Mouse (Mus musculus) midbrain, embryonic 10.5 days (tissue): ENCODE results near the gene Crlf1. TPM values are rescaled to one million over a fixed set of nuclear protein-coding genes. Genes with fewer than 3 reads are reported as not detected.
A peak's percentile ranks its signal among the peaks of the same experiment; 100 is the strongest.

Source experiments
- DNase-seq: peaks from one replicate; pipeline ENCODE4 v3.0.0-alpha.2; 2017; ENCODE audit warnings: low spot score
- H3K27ac ChIP-seq: fragments of 300-500 bp; sonication (generic); replicated peaks from 2 replicates; pipeline ENCODE4 v1.5.1; 2016; ENCODE audit warnings: mild to moderate bottlenecking
- H3K27me3 ChIP-seq: fragments of 300-500 bp; sonication (generic); 2 replicates; pipeline ENCODE4 v1.6.1; 2016; ENCODE audit warnings: low read depth, mild to moderate bottlenecking; ENCODE audit not compliant: poor library complexity, severe bottlenecking
- H3K36me3 ChIP-seq: fragments of 300-500 bp; sonication (generic); 2 replicates; pipeline ENCODE4 v1.6.1; 2016; ENCODE audit warnings: mild to moderate bottlenecking, moderate library complexity
- H3K4me1 ChIP-seq: fragments of 300-500 bp; sonication (generic); 2 replicates; pipeline ENCODE4 v1.6.1; 2016
- H3K4me3 ChIP-seq: fragments of 300-500 bp; sonication (generic); 2 replicates; pipeline ENCODE4 v1.5.1; 2016; ENCODE audit warnings: mild to moderate bottlenecking, moderate library complexity
- H3K9me3 ChIP-seq: fragments of 300-500 bp; sonication (generic); replicated peaks from 2 replicates; pipeline ENCODE4 v1.6.1; 2016; ENCODE audit warnings: mild to moderate bottlenecking
- WGBS: fragments of 180-500 bp; shearing (Covaris S2); methylation state at CpG from one replicate; pipeline ENCODE4 v1.1.7; 2016; 5-methylcytosine and 5-hydroxymethylcytosine counted together
- polyA plus RNA-seq: library from polyadenylated mRNA; unstranded; fragments of >200 nt; fragmentation: Nextera tagmentation; extraction: Ambion mirVana; gene quantifications from 2 replicates; pipeline ENCODE4 v1.2.1, GENCODE M21; 2016

The Crlf1 gene
- polyA plus RNA-seq, 1 experiment from 2014 or later, result 2.3 TPM

DNA sequence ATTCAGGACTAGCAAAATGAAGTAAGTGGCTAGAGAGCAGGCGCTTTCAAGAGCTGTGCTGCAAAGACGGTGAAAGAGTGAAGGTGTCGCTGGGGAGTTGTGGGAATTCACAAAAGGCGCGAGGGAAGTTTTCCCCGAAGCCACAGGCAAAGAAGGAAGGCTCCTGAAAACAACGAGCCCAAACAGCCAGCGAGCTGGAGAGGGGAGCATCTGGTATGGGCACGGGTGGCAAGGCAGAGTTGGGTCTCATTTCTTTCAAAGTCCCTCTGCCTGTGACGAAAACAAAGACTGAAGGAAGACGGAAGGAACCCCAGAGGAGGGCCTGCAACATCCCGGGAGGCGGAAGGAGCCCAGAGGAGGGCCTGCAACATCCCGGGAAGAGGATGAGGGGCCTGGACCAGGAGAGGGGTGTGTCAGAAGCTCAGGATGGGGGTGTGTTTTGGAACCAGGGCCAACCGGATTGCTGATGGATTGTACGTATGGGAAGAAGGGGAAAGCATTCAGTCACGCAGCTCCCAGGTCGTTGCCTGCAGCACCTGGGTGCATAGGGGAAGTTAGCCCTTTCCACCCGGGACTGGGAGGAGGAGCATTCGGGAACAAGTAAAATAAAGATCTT is 2.0 kb upstream of the Crlf1 start:
- WGBS, result 1% methylated on average over 20 of the region's 20 CpGs

DNA sequence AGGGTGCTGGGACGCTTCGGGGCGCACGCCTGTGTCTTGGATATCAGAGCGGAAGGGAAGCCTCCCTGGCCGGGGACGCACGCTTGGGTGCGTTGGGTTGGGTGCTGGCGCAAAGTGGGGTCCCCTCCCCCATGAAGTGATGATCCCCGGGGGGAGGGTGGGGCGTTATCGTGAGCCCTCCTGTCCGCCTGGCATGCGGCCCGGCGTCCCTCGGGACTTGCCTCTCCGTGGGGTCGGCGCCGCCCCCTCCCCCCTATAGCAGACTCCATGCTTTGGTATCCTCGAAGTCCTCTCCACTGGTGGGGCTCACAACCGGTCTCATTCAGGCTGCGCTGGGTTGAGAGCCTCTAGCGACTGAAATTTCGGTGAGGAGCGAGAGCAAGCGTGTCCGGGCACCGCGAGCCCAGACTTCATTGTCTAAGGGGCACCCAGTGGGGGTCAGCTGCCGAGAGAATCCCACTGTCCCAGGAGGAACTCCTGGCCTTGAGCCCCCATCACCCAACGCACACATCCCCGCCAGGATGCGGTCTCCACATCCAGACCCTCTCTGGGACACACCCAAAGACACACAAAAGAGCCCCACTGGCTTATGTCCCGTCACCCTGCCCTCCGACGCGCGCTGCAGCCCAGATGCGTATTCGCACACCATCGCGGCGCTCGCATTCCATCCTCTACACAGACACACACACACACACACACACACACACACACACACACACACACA is 896 bp downstream of the Crlf1 start:
- peaks cover 100% of the 10 kb centered on the region for H3K27me3 ChIP-seq
- peaks cover 73% of the 10 kb centered on the region for H3K4me1 ChIP-seq
- 0 out of 2 replicates have a peak overlapping the region, but pooled peaks have one; percentile 28 for H3K27ac ChIP-seq
- peak; percentile 42 for DNase-seq
- H3K36me3 ChIP-seq, result no peaks in the 10 kb centered on the region
- H3K4me3 ChIP-seq, result peak overlapping the region; percentile 50
- no peaks in the 10 kb centered on the region for H3K9me3 ChIP-seq
- 1% methylated on average over 47 of the region's 47 CpGs for WGBS

More for the DNA sequence above, 2.0 kb upstream of the Crlf1 start:
- peaks cover 100% of the 10 kb centered on the region for H3K27me3 ChIP-seq
- no peak overlapping the region for H3K27ac ChIP-seq
- peak overlapping the region; percentile 9 for H3K4me3 ChIP-seq
- no peaks in the 10 kb centered on the region for H3K9me3 ChIP-seq
- no peaks in the 10 kb centered on the region for H3K36me3 ChIP-seq
- DNase-seq, result peak; percentile 43
- H3K4me1 ChIP-seq, result peaks cover 98% of the 10 kb centered on the region

DNA sequence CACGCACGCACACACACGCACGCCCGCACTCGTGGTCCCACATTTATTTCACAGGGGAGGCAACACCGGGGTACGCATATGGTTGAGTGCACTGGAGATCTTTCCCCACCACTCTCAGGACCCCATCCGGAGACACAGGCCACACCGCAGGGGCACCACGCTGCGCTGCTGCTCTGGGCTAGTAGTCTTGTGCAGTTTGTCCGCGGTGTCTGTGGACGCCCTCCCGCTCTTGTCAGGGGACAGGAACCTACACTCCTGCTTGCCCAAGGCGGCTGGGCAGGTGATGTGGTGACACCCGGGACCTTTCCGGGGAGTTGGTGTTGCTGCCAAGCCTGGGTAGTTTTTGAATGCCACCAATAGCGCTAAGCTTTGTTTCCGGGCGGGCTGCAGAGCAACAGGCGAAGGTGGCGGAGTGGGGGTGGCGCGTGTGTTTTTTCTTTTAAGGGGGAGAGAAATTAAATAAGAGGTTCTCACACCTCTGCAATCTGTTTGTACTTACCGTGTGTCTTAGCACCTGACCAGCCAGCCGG is 1.5 kb downstream of the Crlf1 start:
- Histone ChIP-seq H3K27ac (no peak overlapping the region), H3K4me3 (peak overlapping the region; percentile 50), H3K27me3 (peaks cover 100% of the 10 kb centered on the region), H3K4me1 (peaks cover 66% of the 10 kb centered on the region), H3K36me3 (no peaks in the 10 kb centered on the region), H3K9me3 (no peaks in the 10 kb centered on the region)
- peak; percentile 38 for DNase-seq
- 2% methylated on average over 28 of the region's 28 CpGs for WGBS

DNA sequence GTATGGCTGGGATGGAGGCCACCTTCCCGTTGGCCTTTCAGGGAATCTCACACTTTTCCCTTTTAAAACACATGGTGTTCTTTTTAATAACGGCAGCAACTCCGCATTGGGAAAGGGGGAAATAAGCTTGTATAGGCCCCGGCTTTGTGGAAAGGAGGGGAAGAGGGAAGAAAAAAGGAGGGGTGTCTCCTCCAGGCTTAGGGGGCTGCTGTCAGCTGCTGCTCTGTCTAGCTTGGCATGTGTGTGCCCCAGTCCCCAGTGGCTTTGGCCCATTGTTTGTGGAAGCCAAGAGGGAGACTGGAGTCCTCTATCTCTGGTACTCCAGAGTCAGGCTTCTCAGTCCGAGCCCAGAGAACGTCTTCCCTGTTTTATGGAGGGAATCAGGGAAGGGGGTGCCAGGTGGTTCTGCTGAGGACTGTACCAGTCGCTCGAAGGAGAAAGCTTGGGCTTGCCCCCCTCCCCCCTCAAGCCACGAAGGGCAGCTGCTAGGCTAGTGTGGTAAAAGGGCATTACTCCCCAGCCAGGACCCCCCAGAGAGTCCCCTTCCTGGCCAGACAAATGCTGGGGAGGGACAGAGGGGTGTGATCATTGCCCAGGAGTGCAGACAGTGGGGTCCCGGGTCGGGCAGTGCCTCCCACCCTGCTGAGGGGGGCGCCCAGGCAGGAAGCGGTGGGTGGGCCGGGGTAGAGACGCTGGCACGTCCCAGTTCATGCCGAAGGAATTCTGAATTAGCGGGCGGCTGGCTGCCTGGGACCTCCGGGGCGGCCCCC is 2.2 kb downstream of the Crlf1 start:
- DNase-seq, result peak; percentile 40
- Histone ChIP-seq H3K4me3 (peak overlapping the region; percentile 28), H3K4me1 (peaks cover 63% of the 10 kb centered on the region)

DNA sequence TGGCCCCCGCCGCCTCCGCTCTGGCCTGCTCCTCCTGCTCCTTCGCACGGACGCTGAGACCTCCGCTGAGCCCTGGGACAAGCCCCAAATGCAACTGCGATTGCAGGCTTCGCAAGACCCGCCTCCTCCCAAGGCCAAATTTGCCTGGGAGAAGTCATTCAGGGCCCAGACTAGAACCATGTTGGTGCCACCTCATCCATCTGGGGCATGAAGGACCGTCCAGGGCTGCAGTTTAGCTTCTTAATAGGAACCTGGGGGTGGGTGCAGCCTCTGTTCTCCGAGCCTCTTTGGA is 2.8 kb downstream of the Crlf1 start:
- Histone ChIP-seq H3K36me3 (no peaks in the 10 kb centered on the region), H3K4me1 (peaks cover 59% of the 10 kb centered on the region), H3K27ac (no peak overlapping the region), H3K4me3 (peak overlapping the region; percentile 28), H3K9me3 (no peaks in the 10 kb centered on the region), H3K27me3 (peaks cover 100% of the 10 kb centered on the region)
- no peak for DNase-seq
- 5% methylated on average over 12 of the region's 12 CpGs for WGBS

More for the DNA sequence above, 2.2 kb downstream of the Crlf1 start:
- Histone ChIP-seq H3K27ac (no peak overlapping the region), H3K9me3 (no peaks in the 10 kb centered on the region), H3K27me3 (peaks cover 100% of the 10 kb centered on the region), H3K36me3 (no peaks in the 10 kb centered on the region)
- WGBS, result 2% methylated on average over 21 of the region's 21 CpGs

DNA sequence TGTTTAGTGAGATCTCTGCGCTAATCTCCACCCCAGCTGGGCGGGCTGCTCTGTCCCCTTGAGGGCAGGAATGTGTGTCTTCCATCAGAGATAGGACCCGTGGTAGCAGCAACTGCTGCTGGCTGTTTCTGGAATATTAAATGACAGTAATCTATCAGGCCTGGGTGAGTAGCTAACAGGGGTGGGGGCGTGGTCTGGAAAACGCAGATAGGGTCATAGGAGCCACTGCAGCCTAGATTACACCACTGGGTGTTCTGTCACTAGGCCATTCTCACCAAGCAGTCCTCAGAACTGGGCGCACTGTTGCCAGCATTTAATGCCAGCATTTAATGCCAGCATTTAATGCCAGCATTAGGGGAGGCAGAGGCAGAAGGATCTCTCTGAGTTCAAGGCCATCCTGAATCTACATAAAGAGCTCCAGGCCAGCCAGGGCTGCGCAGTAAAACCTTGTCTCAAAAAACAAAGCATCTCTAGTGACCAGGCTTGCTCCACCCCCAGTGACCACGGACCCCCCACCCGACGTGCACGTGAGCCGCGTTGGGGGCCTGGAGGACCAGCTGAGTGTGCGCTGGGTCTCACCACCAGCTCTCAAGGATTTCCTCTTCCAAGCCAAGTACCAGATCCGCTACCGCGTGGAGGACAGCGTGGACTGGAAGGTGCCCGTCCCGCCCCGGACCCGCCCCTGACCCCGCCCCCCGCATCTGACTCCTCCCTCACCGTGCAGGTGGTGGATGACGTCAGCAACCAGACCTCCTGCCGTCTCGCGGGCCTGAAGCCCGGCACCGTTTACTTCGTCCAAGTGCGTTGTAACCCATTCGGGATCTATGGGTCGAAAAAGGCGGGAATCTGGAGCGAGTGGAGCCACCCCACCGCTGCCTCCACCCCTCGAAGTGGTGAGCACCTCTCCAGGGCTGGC is 7.7 kb downstream of the Crlf1 start:
- DNase-seq, result no peak

DNA sequence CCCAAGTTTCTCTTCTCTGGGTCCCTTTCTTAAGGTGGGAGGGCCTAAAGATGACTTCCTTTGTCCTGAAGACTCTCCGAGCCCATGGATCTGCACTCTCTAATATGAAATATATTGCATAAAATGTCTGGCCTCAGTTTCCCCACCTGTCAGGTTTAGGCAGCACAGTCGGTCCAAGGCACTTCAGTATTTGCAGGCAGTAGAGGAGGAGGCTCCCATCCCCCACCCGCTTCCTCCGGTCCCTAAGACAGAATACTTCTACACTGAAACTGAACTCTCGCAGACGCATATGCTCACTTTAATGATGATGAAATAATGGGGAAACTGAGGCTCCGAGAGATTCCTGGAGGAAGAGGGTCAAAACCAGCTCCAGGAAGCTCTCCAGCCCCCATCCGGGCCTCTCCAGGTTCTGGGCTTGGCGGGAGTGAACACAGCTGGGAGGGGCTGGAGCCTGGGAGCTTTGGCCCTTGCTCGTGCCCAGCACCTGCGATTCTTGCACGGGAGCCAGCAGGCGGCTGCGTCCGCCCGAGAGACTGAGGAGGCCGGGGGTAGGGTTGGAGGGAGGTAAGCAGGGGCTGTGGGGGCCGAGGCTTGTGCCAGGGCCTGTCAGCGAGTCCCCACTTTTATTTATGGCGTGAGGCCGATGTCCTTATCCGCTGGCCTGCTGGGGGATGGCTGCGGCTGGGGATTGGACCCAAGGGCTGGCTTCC is 9.0 kb downstream of the Crlf1 start:
- WGBS, result 12% methylated on average over 23 of the region's 23 CpGs
- Histone ChIP-seq H3K4me1 (peaks cover 61% of the 10 kb centered on the region), H3K27ac (no peak overlapping the region), H3K36me3 (peaks cover 16% of the 10 kb centered on the region), H3K4me3 (peak overlapping the region; percentile 14; the same call in 1 of the 2 replicates), H3K9me3 (no peaks in the 10 kb centered on the region), H3K27me3 (peaks cover 83% of the 10 kb centered on the region)
- peak; percentile 27 for DNase-seq

More for the DNA sequence above, 7.7 kb downstream of the Crlf1 start:
- H3K9me3 ChIP-seq, result no peaks in the 10 kb centered on the region
- H3K27ac ChIP-seq, result no peak overlapping the region
- H3K27me3 ChIP-seq, result peaks cover 96% of the 10 kb centered on the region
- WGBS, result 7% methylated on average over 39 of the region's 39 CpGs
- H3K36me3 ChIP-seq, result peaks cover 15% of the 10 kb centered on the region
- peaks cover 53% of the 10 kb centered on the region for H3K4me1 ChIP-seq
- peak overlapping the region; percentile 36 for H3K4me3 ChIP-seq

DNA sequence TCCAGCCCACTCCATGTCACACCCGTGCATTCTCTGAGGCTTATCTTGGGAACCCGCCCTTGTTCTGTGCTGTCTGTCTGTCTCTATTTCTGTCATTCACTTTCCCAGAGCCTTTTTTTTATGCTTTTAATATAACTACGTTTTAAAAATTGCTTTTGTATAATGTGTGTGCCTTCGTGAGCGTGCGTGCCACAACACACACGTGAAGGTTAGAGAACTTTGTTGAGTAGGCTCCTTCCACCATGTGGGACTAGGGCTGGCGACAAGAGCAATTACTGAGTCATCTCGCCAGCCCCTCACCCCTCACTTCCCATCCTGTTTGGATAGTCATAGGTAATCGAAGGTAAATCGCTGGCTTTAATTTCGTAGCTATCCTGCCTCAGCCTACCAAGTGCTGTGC is 9.6 kb downstream of the Crlf1 start:
- peaks cover 77% of the 10 kb centered on the region for H3K27me3 ChIP-seq

DNA sequence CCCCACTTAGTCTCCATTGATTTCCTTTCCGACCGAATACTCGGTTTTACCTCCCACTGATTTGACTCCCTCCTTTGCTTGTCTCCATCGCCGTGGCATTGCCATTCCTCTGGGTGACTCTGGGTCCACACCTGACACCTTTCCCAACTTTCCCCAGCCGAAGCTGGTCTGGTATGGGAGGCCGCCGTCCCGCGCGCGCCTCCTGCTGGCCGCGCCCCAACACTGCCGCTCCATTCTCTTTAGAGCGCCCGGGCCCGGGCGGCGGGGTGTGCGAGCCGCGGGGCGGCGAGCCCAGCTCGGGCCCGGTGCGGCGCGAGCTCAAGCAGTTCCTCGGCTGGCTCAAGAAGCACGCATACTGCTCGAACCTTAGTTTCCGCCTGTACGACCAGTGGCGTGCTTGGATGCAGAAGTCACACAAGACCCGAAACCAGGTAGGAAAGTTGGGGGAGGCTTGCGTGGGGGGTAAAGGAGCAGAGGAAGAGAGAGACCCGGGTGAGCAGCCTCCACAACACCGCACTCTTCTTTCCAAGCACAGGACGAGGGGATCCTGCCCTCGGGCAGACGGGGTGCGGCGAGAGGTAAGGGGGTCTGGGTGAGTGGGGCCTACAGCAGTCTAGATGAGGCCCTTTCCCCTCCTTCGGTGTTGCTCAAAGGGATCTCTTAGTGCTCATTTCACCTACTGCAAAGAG is 10.2 kb downstream of the Crlf1 start:
- 11% methylated on average over 46 of the region's 46 CpGs for WGBS
- peak overlapping the region; percentile 20; the same call in 1 of the 2 replicates for H3K4me3 ChIP-seq
- peaks cover 28% of the 10 kb centered on the region for H3K36me3 ChIP-seq
- peak; percentile 72 for DNase-seq
- H3K9me3 ChIP-seq, result no peaks in the 10 kb centered on the region
- H3K27ac ChIP-seq, result no peak overlapping the region
- peaks cover 70% of the 10 kb centered on the region for H3K4me1 ChIP-seq
- peaks cover 71% of the 10 kb centered on the region for H3K27me3 ChIP-seq

More for the DNA sequence above, 9.6 kb downstream of the Crlf1 start:
- peak overlapping the region; percentile 14; the same call in 1 of the 2 replicates for H3K4me3 ChIP-seq
- no peak for DNase-seq
- H3K27ac ChIP-seq, result no peak overlapping the region
- peaks cover 65% of the 10 kb centered on the region for H3K4me1 ChIP-seq
- peaks cover 22% of the 10 kb centered on the region for H3K36me3 ChIP-seq
- WGBS, result 29% methylated on average over 12 of the region's 12 CpGs
- no peaks in the 10 kb centered on the region for H3K9me3 ChIP-seq

DNA sequence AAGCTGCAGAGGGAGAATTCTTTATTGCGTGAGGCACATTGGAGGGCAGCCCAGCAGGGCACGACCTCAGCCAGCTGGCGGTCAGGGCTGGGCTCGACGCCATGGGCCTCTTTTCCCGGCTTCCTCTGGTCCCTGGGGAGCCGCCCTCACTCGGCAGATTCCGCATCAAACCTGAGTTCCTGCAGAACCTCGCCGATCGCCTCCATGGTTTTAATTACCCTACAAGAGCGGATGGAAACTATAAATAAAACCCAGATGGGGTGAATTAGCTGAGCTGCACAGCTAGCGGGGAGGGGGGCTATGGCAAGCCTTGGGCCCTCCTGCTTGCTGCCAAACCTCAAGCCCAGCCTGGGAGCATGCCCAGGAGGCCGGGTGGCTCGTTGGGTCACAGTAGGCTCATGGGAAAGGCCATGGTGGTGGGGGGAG is 11.3 kb downstream of the Crlf1 start:
- Histone ChIP-seq H3K36me3 (peaks cover 39% of the 10 kb centered on the region), H3K27me3 (peaks cover 60% of the 10 kb centered on the region), H3K4me3 (peak overlapping the region; percentile 81; the same call in 1 of the 2 replicates)

DNA sequence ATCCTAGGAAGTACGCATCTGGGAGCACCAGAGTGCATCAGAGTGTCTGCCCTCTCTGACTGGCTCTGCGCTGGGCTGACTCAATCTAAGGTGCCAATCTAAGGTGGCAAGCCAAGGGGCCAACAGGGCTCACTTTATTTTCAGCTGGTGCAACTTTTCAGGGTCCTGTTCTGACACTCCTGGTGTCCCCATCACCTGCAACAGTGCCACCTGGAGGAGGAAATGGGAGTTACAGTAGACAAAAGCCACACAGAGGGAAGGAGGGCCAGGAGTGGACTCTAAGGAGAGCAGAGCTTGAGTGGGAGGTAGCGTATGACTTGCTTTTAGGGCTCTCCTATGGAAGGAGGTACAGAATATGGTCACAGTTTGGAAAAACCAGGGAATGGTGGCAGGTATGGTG is 11.9 kb downstream of the Crlf1 start:
- DNase-seq, result peak; percentile 78
- no peaks in the 10 kb centered on the region for H3K9me3 ChIP-seq
- H3K4me1 ChIP-seq, result peaks cover 77% of the 10 kb centered on the region
- H3K27me3 ChIP-seq, result peaks cover 54% of the 10 kb centered on the region
- 76% methylated on average over 3 of the region's 3 CpGs for WGBS
- H3K4me3 ChIP-seq, result peak overlapping the region; percentile 81
- H3K36me3 ChIP-seq, result peaks cover 40% of the 10 kb centered on the region
- no peak overlapping the region for H3K27ac ChIP-seq

More for the DNA sequence above, 11.3 kb downstream of the Crlf1 start:
- no peaks in the 10 kb centered on the region for H3K9me3 ChIP-seq
- WGBS, result 67% methylated on average over 16 of the region's 16 CpGs
- H3K27ac ChIP-seq, result 0 out of 2 replicates have a peak overlapping the region, but pooled peaks have one; percentile 11
- peaks cover 77% of the 10 kb centered on the region for H3K4me1 ChIP-seq
- peak; percentile 39 for DNase-seq
